25 mouse cellular contexts compared by ENCODE assay signal in genomic region chr8:89372761-89373160, GRCm38 (mm10).
A peak's percentile ranks its signal among the peaks of the same experiment; 100 is the strongest.
DNase-seq lines count a peak whose midpoint lies in the region; ATAC-seq and TF ChIP-seq lines count a peak whose summit lies in the region.
"Had no signal": no experiment of that assay in that cellular context is flagged by ENCODE, and none has a peak within 500 bp of the region (broad histone marks: within the 10 kb centered on the region; RNA-seq: fewer than 3 reads in every experiment).

No protein-coding gene starts in this region.

- no peak overlapping the region for H3K4me3 ChIP-seq in heart, embryonic 11.5 days (ENCODE audit: low read depth, low read length)
- H3K4me3 ChIP-seq in liver, adult 2 months (ENCODE audit: insufficient read depth, low read depth, low read length): no peak overlapping the region
- H3K4me3 ChIP-seq: embryonic facial prominence, embryonic 10.5 days; embryonic facial prominence, embryonic 12.5 days; forebrain, embryonic 13.5 days; forebrain, embryonic 15.5 days had no signal

- DNase-seq in adrenal gland, adult 2 months: peak; percentile 2
- no peak for DNase-seq in adrenal gland, adult 18-20 months (ENCODE audit: low spot score in 2 of 2)
- DNase-seq in heart, adult 11 months: peak; percentile 62
- peak; percentile 72 for DNase-seq in liver, adult 2 months (ENCODE audit: extremely low read depth, low read depth, low spot score)
- DNase-seq in liver: no peak
- DNase-seq: adrenal gland, adult 8-10 months; adrenal gland, postnatal 14 days; adrenal gland, postnatal 36 days; B cell, adult 2 months; cerebellum, adult 11 months; cerebellum, adult 18-20 months; cerebellum, adult 8-10 months; cerebellum, adult 9-11 months; cerebellum, postnatal 25 days; forebrain, postnatal 0 days had no signal

- no peak overlapping the region for H3K4me2 ChIP-seq in heart, embryonic 11.5 days
- H3K4me2 ChIP-seq: embryonic facial prominence, embryonic 12.5 days; forebrain, embryonic 13.5 days; forebrain, embryonic 15.5 days had no signal

- no peaks in the 10 kb centered on the region for H3K27me3 ChIP-seq in heart, embryonic 11.5 days (ENCODE audit: control insufficient read depth, insufficient read depth, low read length)
- H3K27me3 ChIP-seq in liver, adult 2 months (ENCODE audit: control insufficient read depth, insufficient read depth, low read length): peaks cover 8% of the 10 kb centered on the region; the same call in 1 of the 2 replicates
- H3K27me3 ChIP-seq: CH12.LX; embryonic facial prominence, embryonic 12.5 days; forebrain, embryonic 13.5 days; forebrain, embryonic 15.5 days had no signal

- no peaks in the 10 kb centered on the region for H3K9me3 ChIP-seq in heart, embryonic 11.5 days (replicated peaks; ENCODE audit: control insufficient read depth, low read length)
- H3K9me3 ChIP-seq: embryonic facial prominence, embryonic 10.5 days; embryonic facial prominence, embryonic 12.5 days; forebrain, embryonic 13.5 days; forebrain, embryonic 15.5 days had no signal

- TF ChIP-seq POLR2A in liver, adult 2 months (IDR thresholded peaks at IDR 0.05; ENCODE audit: extremely low read depth, insufficient read depth, low read length): no peak

- no peak overlapping the region for H3K27ac ChIP-seq in heart, embryonic 11.5 days (ENCODE audit: low read depth, low read length)
- H3K27ac ChIP-seq in liver, adult 2 months (replicated peaks; ENCODE audit: insufficient read depth, low read depth, low read length): no peak overlapping the region
- H3K27ac ChIP-seq: embryonic facial prominence, embryonic 10.5 days; embryonic facial prominence, embryonic 12.5 days; forebrain, embryonic 13.5 days; forebrain, embryonic 15.5 days had no signal

- WGBS in heart, embryonic 11.5 days (ENCODE audit: insufficient replicate concordance): 85% methylated on average over 3 of the region's 3 CpGs
- WGBS in liver, adult 2 months: 57% methylated on average over 3 of the region's 3 CpGs

- no peaks in the 10 kb centered on the region for H3K36me3 ChIP-seq in heart, embryonic 11.5 days (ENCODE audit: control insufficient read depth, insufficient read depth, low read length)
- H3K36me3 ChIP-seq in liver, adult 2 months (ENCODE audit: control insufficient read depth, insufficient read depth, low read length): no peaks in the 10 kb centered on the region
- H3K36me3 ChIP-seq: embryonic facial prominence, embryonic 10.5 days; embryonic facial prominence, embryonic 12.5 days; forebrain, embryonic 15.5 days; G1E had no signal

- ATAC-seq in heart, embryonic 11.5 days (replicated peaks; ENCODE audit: insufficient number of reproducible peaks, low FRiP score, low TSS enrichment): no peak
- ATAC-seq: activated CD4-positive, CD25-positive, alpha-beta regulatory T cell, adult 4 months; CD4-positive, CD25-positive, alpha-beta regulatory T cell, adult 4 months; forebrain, embryonic 13.5 days; forebrain, embryonic 15.5 days; forebrain, postnatal 0 days; Patski had no signal

- no peaks in the 10 kb centered on the region for H3K4me1 ChIP-seq in heart, embryonic 11.5 days (ENCODE audit: control insufficient read depth, insufficient read depth, low read length)
- no peaks in the 10 kb centered on the region for H3K4me1 ChIP-seq in liver, adult 2 months (ENCODE audit: control insufficient read depth, insufficient read depth, low read length)
- H3K4me1 ChIP-seq: forebrain, embryonic 13.5 days; forebrain, embryonic 15.5 days had no signal

- H3K9ac ChIP-seq in heart, embryonic 11.5 days (ENCODE audit: low read depth, low read length): no peak overlapping the region
- H3K9ac ChIP-seq in liver, adult 2 months (ENCODE audit: low read depth, low read length): no peak overlapping the region
- H3K9ac ChIP-seq: embryonic facial prominence, embryonic 12.5 days; forebrain, embryonic 13.5 days; forebrain, embryonic 15.5 days; forebrain, postnatal 0 days had no signal

- no peak for TF ChIP-seq CTCF in liver, adult 2 months (IDR thresholded peaks at IDR 0.05; ENCODE audit: low read depth, low read length)

- H3K79me2 ChIP-seq in liver, adult 2 months (ENCODE audit: control insufficient read depth, insufficient read depth, low read length): no peaks in the 10 kb centered on the region

Comparison
In these comparisons a context has a peak if more than half of its experiments do, and no peak if none do; other contexts are left out.
1. DNase-seq: peak in adrenal gland, adult 2 months (single experiment), heart, adult 11 months (single experiment) and liver, adult 2 months (single experiment); none in adrenal gland, adult 18-20 months (0 of 2) and liver (single experiment).